Mouse (Mus musculus): ENCODE results near the gene Cd101.

Cd101 gene

GRCm38 (mm10) chr3:101044686-101045085, 15.3 kb upstream of the Cd101 start:
- DNase-seq (ENCODE audit: low spot score in 2 of 2) = no peak

GRCm38 (mm10) chr3:101041997-101042396, 12.6 kb upstream of the Cd101 start:
- no peak for DNase-seq (ENCODE audit: low spot score in 2 of 2)

- DNase-seq (ENCODE audit: low spot score in 2 of 2) = no peak
Observed at GRCm38 (mm10) chr3:101037984-101038545, 8.7 kb upstream of the Cd101 start.

GRCm38 (mm10) chr3:101036001-101036400, 6.6 kb upstream of the Cd101 start:
- no peak for DNase-seq (ENCODE audit: low spot score in 2 of 2)

- DNase-seq (ENCODE audit: low spot score in 2 of 2) = no peak
Observed at GRCm38 (mm10) chr3:101034509-101034908, 5.2 kb upstream of the Cd101 start.

- no peak for DNase-seq (ENCODE audit: low spot score in 2 of 2)
Observed at GRCm38 (mm10) chr3:101033644-101034043, 4.3 kb upstream of the Cd101 start.

- DNase-seq (ENCODE audit: low spot score in 2 of 2) = no peak
Observed at GRCm38 (mm10) chr3:101031456-101032142, 2.2 kb upstream of the Cd101 start.

GRCm38 (mm10) chr3:101030630-101031029, 1.3 kb upstream of the Cd101 start:
- no peak for DNase-seq (ENCODE audit: low spot score in 2 of 2)

GRCm38 (mm10) chr3:101026741-101027140, 2.6 kb downstream of the Cd101 start:
- no peak for DNase-seq (ENCODE audit: low spot score in 2 of 2)

GRCm38 (mm10) chr3:101022967-101023366, 6.4 kb downstream of the Cd101 start:
- no peak for DNase-seq (ENCODE audit: low spot score in 2 of 2)

GRCm38 (mm10) chr3:101021481-101022051, 7.8 kb downstream of the Cd101 start:
- no peak for DNase-seq (ENCODE audit: low spot score in 2 of 2)

- no peak for DNase-seq (ENCODE audit: low spot score in 2 of 2)
Observed at GRCm38 (mm10) chr3:101021073-101021472, 8.3 kb downstream of the Cd101 start.

- DNase-seq (ENCODE audit: low spot score in 2 of 2) = no peak
Observed at GRCm38 (mm10) chr3:101018494-101018893, 10.9 kb downstream of the Cd101 start.

GRCm38 (mm10) chr3:101016050-101016449, 13.3 kb downstream of the Cd101 start:
- DNase-seq (ENCODE audit: low spot score in 2 of 2) = no peak

GRCm38 (mm10) chr3:101015254-101015653, 14.1 kb downstream of the Cd101 start:
- no peak for DNase-seq (ENCODE audit: low spot score in 2 of 2)

- no peak for DNase-seq (ENCODE audit: low spot score in 2 of 2)
Observed at GRCm38 (mm10) chr3:101013536-101013935, 15.8 kb downstream of the Cd101 start.

GRCm38 (mm10) chr3:101013005-101013404, 16.4 kb downstream of the Cd101 start:
- DNase-seq (ENCODE audit: low spot score in 2 of 2) = no peak

- DNase-seq (ENCODE audit: low spot score in 2 of 2) = no peak
Observed at GRCm38 (mm10) chr3:101012597-101012996, 16.8 kb downstream of the Cd101 start.

- no peak for DNase-seq (ENCODE audit: low spot score in 2 of 2)
Observed at GRCm38 (mm10) chr3:101012131-101012571, 17.2 kb downstream of the Cd101 start.

GRCm38 (mm10) chr3:101011203-101011600, 18.2 kb downstream of the Cd101 start:
- no peak for DNase-seq (ENCODE audit: low spot score in 2 of 2)

- DNase-seq (ENCODE audit: low spot score in 2 of 2) = no peak
Observed at GRCm38 (mm10) chr3:101010589-101011202, 18.7 kb downstream of the Cd101 start.

- DNase-seq (ENCODE audit: low spot score in 2 of 2) = no peak
Observed at GRCm38 (mm10) chr3:101007112-101007782, 22.1 kb downstream of the Cd101 start.

Data from right cerebral cortex, adult 2 months (tissue).